8 mouse cellular contexts compared by ENCODE assay signal in genomic region chr15:93336658-93336924, GRCm38 (mm10). TPM values are rescaled to one million over a fixed set of nuclear protein-coding genes. Genes with fewer than 3 reads are reported as not detected.
A peak's percentile ranks its signal among the peaks of the same experiment; 100 is the strongest.
DNase-seq lines count a peak whose midpoint lies in the region; ATAC-seq and TF ChIP-seq lines count a peak whose summit lies in the region.

No protein-coding gene starts in this region.

- WGBS in lung, embryonic 14.5 days = 0% methylated on average over 26 of the region's 52 CpGs
- 2% methylated on average over 9 of the region's 52 CpGs for WGBS in embryonic facial prominence, embryonic 15.5 days
- WGBS in intestine, embryonic 16.5 days = 0% methylated on average over 10 of the region's 52 CpGs
- under 1% methylated on average over 48 of the region's 52 CpGs for WGBS in neural tube, embryonic 13.5 days

- ATAC-seq in lung, embryonic 14.5 days (ENCODE audit: insufficient read depth) = no peak; the same call in 1 of the 2 replicates
- ATAC-seq in embryonic facial prominence, embryonic 15.5 days (ENCODE audit: insufficient number of reproducible peaks, low FRiP score, low TSS enrichment, low read depth) = no peak
- ATAC-seq in intestine, embryonic 16.5 days = no peak
- ATAC-seq in neural tube, embryonic 13.5 days (ENCODE audit: low read depth) = no peak; the same call in 1 of the 2 replicates

- no peak for TF ChIP-seq CTCF in lung, embryonic 14.5 days (IDR thresholded peaks at IDR 0.05; ENCODE audit: low read depth)

- DNase-seq in lung, embryonic 14.5 days = no peak
- DNase-seq in lung, postnatal 4 days = no peak
- DNase-seq in right cerebral cortex, postnatal 25 days = no peak
- DNase-seq in gastrocnemius, postnatal 36 days = no peak
- no peak for DNase-seq in embryo, embryonic 9.5 days (ENCODE audit: extremely low spot score)

- peak overlapping the region; percentile 96 for H3K27ac ChIP-seq in lung, embryonic 14.5 days (ENCODE audit: low read depth)
- H3K27ac ChIP-seq in embryonic facial prominence, embryonic 15.5 days (replicated peaks) = peak overlapping the region; percentile 89
- H3K27ac ChIP-seq in intestine, embryonic 16.5 days (ENCODE audit: low read length) = peak overlapping the region; percentile 93
- peak overlapping the region; percentile 96 for H3K27ac ChIP-seq in neural tube, embryonic 13.5 days (replicated peaks)

- H3K36me3 ChIP-seq in lung, embryonic 14.5 days (ENCODE audit: insufficient read depth) = peaks cover 6% of the 10 kb centered on the region; the same call in 1 of the 2 replicates
- peaks cover 4% of the 10 kb centered on the region; the same call in 1 of the 2 replicates for H3K36me3 ChIP-seq in embryonic facial prominence, embryonic 15.5 days
- no peaks in the 10 kb centered on the region for H3K36me3 ChIP-seq in intestine, embryonic 16.5 days (ENCODE audit: control insufficient read depth, insufficient read depth, low read length)
- peaks cover 7% of the 10 kb centered on the region; the same call in 1 of the 2 replicates for H3K36me3 ChIP-seq in neural tube, embryonic 13.5 days

- intact Hi-C loops in gastrocnemius, postnatal 36 days (cut with DNase I) = loop anchor here (5.0 kb wide), 2 partner anchors 59 to 61 kb away; partner anchors contain the start of genes Gxylt1, Pphln1 and Zcrb1

- H3K27me3 ChIP-seq in lung, embryonic 14.5 days (ENCODE audit: insufficient read depth, low read length) = no peaks in the 10 kb centered on the region
- H3K27me3 ChIP-seq in embryonic facial prominence, embryonic 15.5 days = no peaks in the 10 kb centered on the region
- H3K27me3 ChIP-seq in intestine, embryonic 16.5 days (replicated peaks; ENCODE audit: control insufficient read depth, insufficient read depth, low read length) = no peaks in the 10 kb centered on the region
- H3K27me3 ChIP-seq in neural tube, embryonic 13.5 days = no peaks in the 10 kb centered on the region

- peak overlapping the region; percentile 95 for H3K4me2 ChIP-seq in lung, embryonic 14.5 days
- H3K4me2 ChIP-seq in embryonic facial prominence, embryonic 15.5 days (replicated peaks) = peak overlapping the region; percentile 89
- H3K4me2 ChIP-seq in intestine, embryonic 16.5 days (ENCODE audit: low read depth, low read length) = peak overlapping the region; percentile 95
- peak overlapping the region; percentile 78 for H3K4me2 ChIP-seq in neural tube, embryonic 13.5 days

- peak overlapping the region; percentile 92 for H3K9ac ChIP-seq in lung, embryonic 14.5 days
- peak overlapping the region; percentile 80 for H3K9ac ChIP-seq in embryonic facial prominence, embryonic 15.5 days
- H3K9ac ChIP-seq in intestine, embryonic 16.5 days (ENCODE audit: low read depth, low read length) = peak overlapping the region; percentile 91
- H3K9ac ChIP-seq in neural tube, embryonic 13.5 days = peak overlapping the region; percentile 96

- no peaks in the 10 kb centered on the region for H3K9me3 ChIP-seq in lung, embryonic 14.5 days (ENCODE audit: low read depth, low read length)
- H3K9me3 ChIP-seq in embryonic facial prominence, embryonic 15.5 days (replicated peaks) = no peaks in the 10 kb centered on the region
- no peaks in the 10 kb centered on the region for H3K9me3 ChIP-seq in intestine, embryonic 16.5 days (ENCODE audit: control insufficient read depth, low read length)
- H3K9me3 ChIP-seq in neural tube, embryonic 13.5 days = no peaks in the 10 kb centered on the region

- H3K4me1 ChIP-seq in lung, embryonic 14.5 days (ENCODE audit: insufficient read depth) = no peaks in the 10 kb centered on the region
- no peaks in the 10 kb centered on the region for H3K4me1 ChIP-seq in embryonic facial prominence, embryonic 15.5 days
- H3K4me1 ChIP-seq in intestine, embryonic 16.5 days (ENCODE audit: control insufficient read depth, insufficient read depth, low read length) = no peaks in the 10 kb centered on the region
- H3K4me1 ChIP-seq in neural tube, embryonic 13.5 days (replicated peaks) = peaks cover 27% of the 10 kb centered on the region

- peak overlapping the region; percentile 71 for H3K4me3 ChIP-seq in lung, embryonic 14.5 days (ENCODE audit: low read depth, low read length)
- H3K4me3 ChIP-seq in embryonic facial prominence, embryonic 15.5 days (replicated peaks) = peak overlapping the region; percentile 85
- peak overlapping the region; percentile 89 for H3K4me3 ChIP-seq in intestine, embryonic 16.5 days (ENCODE audit: low read length)
- H3K4me3 ChIP-seq in neural tube, embryonic 13.5 days = peak overlapping the region; percentile 95

RNA-seq across cellular contexts. Expression of gene Yaf2, which starts 0.1 kb away (rescaled TPM):
- polyA plus RNA-seq in lung, embryonic 14.5 days (2014; fragmentation: Nextera tagmentation; extraction: Ambion mirVana) = 95.3 and 97.7 TPM in 2 replicates
- 56.0 and 59.4 TPM in 2 replicates for polyA plus RNA-seq in embryonic facial prominence, embryonic 15.5 days (2015; fragmentation: Nextera tagmentation; extraction: Ambion mirVana)
- 31.4 and 37.9 TPM in 2 replicates for polyA plus RNA-seq in intestine, embryonic 16.5 days (2015; fragmentation: Nextera tagmentation; extraction: Ambion mirVana)
- polyA plus RNA-seq in neural tube, embryonic 13.5 days (2015; fragmentation: Nextera tagmentation; extraction: Ambion mirVana) = 131 and 133 TPM in 2 replicates
- total RNA-seq in gastrocnemius, postnatal 36 days (2021) = 10 to 100 TPM; 14.6 to 16.3 TPM
